Mouse (Mus musculus) lung, postnatal 14 days (tissue): ENCODE data around the gene Crbn.

ENCODE experiments used
- DNase-seq: peaks from one replicate; pipeline ENCODE4 v3.0.0; 2021

The Crbn gene

DNA sequence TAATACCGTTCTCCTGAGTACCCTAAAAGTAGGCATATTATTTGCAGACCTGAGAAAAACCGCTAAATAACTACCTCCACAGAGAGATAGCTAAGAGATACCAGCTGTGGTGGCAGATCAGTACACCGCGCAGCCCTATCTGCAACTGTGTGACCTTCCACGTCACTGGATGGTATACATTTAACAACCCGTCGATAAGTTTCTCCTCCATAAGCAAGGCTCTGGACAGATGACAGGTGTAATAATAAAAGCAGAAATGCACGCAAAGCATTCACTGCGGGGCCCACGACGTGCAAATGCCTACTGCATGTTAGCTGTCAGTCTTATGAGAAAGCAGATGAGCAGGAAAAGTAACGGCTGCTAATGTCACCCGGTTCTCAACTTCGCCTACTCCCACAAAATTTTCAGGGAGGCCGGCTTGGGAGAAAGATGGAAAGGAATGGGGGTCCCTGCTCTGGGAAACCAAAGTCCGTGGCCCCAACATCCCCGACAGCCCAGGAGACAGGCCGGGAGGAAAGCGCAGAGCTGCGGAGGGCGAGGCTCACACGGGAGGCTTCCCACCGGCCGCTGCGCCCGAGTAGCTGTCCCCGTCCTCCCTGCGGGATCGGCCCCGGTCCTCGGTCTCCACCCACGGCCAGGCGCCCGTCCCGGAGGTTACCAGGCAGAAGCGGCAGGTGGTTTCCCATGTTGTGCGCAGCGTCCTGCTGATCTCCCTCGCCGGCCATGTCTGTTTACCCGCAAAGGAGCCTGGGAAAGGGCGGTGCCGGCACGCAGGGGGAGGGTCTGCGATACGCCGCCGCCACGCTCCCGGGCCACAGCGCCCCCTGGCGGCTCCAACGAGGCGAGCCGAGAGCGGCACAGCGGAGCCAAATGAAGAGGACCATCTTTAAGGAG, at the start of gene Crbn:
TSS of gene Crbn (minus strand) at position 745 of the 894 bp plus-strand sequence.
- peak; percentile 93 for DNase-seq

DNA sequence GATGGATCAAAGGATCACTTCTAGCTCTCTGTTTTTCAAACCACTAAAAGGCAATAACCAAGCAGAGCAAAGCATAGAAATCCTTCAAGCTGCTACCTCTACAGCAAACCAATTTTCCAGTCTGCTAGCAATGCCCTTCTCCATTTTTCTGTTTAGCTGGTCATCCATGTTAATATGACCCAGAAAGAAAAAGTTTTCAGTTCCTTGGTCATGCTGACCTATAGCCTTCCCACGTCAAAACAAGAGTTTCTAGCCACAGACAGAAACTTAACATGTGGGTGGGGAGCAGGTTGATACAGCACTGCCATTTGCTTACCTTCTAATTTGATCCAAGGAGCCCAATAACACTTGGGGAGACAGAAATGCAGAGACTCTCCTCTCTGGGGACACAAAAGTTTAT, 40.3 kb upstream of the Crbn start:
- DNase-seq, result no peak

DNA sequence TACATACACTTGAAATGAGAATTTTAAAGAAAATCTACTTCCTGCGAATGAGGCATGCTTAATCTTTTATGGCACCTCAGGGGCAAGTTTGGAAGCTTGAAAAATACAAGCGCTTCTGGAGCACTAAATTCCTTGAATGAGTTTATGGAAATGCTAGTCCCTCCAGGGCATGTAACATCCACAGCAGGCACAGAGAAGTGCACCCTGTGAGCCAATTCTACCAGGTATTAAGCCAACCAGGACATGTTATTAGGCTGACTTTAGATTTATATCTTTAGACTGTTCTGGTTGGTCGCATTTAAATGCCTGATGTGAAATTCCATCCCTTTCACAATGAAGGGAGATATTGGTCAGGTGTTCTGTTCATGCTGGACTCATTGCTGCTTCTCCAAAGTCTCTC, 38.2 kb upstream of the Crbn start:
- no peak for DNase-seq

DNA sequence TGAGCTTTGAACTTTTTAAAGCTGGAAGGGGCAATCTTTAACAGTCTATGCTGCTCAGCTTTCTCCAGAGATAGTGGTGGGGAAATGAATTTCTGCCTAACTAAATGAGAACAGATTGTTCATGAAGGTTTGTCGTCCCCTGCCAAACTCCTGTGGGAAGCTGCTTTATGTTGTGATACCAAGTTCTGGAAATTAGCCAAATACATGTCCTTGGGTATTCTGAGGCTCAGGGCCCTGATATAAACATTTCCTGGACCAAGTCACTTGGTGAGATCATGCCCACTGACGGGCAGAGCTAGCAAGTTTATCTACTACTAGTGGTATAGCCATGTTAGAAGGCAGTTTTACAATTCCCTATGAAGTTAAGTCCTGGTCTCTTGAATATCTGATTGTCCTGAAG, 35.4 kb upstream of the Crbn start:
- no peak for DNase-seq

DNA sequence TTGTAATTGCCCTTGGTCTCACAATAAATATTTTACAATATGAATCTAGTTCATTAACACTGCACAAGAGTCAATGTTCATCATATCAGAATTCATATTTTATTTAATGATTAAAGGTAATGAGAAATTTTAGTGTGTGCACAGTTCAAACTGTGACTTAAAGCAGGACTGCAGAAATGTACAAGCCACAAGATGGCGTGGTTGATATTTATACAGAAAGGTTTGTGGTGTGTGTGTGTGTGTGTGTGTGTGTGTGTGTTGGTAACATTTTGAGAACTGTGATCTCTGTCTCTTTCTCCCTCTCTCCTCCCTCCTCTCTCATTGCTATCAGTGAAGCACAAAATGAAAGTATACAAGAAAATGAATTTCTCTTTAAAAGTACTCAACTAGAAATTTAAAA, 22.5 kb upstream of the Crbn start:
- no peak for DNase-seq

DNA sequence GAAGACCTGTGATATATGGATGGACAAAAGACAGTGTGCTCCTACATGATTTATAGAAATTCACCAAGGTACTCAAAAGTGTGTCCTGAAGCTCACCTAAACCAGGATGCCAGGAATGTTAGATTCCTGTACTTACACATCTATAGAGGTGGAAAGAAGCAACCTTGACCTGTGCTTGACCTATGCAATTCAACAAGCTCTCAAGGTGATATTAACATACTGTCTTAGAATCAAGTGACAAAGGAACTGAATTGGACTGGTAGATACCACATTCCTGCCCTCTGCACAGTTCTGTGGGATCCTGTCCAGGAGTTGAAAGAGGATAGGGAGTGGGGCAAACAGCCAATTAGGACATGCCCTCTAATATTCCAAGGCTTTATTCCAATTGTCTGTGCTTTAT, 20.7 kb upstream of the Crbn start:
- no peak for DNase-seq

DNA sequence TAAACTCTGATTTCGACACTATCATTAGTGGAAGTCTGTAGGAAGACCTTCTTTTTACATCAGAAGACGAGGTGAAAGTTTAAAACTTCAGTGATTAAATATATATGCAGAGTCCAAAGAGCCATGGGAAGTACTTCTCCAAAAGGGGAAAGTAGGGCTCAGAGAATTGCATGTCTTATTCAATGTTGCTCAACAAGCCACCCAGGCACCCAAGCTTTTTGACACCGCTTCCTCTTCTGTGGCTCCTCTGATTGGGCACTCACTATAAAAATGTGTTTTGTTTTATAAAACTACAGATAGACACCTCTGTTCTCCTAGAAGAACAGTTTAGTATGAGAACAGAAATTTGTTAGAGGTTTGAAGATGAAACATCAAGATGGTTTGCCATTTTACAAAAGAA, 20.0 kb upstream of the Crbn start:
- no peak for DNase-seq

DNA sequence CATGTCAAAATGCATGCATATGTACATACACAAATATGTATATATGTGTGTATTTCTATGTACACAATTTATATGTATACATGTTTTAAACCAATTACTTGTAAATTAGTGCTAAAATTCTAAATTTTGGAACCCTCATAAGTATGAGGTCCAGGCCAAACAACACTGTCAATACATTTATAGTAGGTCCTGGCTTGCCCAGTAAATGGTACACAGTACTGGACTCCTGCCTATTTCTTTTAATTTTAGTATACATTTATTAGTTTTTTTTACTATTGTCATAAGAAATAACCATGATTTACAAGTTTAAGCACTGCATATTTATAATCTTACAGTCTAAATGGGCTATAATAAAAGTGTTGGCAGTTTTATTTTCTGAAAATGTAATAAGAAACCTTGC, 19.4 kb upstream of the Crbn start:
- DNase-seq, result no peak

DNA sequence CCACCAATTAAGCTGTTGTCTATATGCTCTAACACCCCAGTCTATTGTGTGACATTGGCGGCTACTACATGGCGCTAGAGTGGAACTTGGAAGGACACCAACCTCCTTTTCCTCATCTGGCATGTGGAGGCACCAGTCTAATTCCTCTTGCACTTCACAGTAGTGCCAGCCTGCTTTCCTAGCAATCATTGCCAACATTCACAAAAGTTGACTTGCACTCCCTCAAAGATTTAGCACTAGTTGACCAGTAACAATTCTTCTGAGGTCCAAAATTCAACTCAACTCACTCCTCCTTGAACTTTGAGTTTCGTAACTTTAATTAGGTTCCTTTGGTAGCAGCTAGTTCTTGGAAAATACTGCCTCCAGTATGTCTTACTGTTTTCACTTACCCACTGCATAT, 10.8 kb upstream of the Crbn start:
- DNase-seq, result no peak

DNA sequence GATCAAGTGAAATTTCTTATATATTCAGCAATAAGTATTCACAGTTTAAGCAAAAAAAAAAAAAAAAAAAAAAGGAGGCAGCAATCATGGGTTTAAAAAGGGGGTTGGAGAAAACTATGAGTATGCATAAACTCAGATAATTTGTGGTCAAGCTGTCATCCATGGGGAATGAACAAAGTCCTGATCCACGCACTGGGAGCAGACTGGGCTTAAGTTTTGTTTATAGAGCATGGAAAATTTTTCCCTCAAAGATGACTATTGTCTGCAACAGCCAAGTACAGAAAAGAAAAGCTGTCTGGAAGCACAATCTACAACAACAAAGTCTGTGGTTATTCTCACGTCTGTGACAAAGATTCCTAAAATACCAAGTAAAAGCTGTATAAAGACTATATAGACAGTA, 9.3 kb upstream of the Crbn start:
- no peak for DNase-seq

DNA sequence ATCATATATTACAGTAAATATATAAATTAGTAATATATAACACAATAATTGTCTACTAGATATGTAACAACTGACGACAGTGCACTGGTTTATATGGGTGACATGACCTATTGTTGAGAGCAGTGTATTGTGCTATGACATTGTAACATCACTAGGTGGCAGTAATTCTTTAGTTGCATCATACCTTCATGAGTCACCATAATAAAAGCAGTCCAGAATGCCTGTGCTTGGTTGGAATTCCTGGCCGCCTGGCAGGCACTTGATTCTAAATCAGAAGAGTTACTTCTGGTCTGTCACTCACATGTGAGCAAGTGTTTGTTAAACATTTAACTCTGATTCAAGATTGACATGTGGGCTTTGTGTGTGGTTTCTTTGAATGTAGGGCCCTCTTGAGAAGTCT, 5.0 kb upstream of the Crbn start:
- peak; percentile 12 for DNase-seq

DNA sequence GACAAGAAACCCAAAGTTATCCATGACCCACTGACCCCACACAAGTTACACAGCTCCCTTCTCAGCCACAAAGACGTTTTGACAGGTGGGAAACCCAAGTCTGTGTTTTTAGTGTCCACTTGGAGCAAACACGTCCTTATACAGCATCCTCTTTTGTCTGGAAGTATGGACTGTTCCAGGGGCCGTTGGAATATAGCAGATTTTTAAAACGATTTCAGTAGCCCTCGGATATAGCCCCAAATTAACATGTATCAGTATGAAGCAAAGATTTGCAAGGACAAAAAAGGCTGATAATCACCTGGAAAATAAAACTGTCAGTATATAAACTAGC, 315 bp upstream of the Crbn start:
- DNase-seq, result no peak

DNA sequence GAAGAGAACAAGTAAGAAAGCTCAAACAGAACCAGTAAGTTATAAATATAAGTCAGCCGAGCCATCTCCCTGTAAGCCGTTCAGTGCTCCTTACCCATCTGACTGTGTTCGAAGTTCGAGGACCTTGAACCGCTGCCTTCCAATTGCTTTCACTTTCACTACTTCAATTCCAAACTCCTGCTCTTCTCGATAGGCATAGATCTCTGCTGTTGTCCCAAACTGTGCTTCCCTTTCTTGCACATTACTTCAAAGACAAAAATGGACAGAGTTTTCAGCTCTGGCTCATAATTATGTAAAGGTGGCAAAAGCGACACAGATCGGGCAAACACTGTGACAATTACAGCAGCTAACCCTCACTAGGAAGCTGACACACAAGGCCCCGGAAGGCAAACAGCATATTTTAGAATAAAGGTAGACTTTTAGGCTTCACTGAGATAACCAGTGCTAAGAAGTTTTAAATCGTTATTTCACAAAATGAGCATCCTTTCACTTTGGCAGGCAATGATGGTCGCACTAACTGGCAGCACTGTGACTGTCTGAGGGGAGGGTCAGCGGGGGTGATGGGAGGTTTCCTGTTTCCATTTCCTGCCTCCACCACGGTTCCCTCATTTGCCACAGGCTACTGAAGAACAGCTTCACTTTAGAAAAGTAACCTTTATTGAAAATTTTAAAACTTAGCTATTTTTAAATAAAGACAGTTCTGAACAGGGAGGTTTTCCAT, 5.6 kb downstream of the Crbn start:
- no peak for DNase-seq

DNA sequence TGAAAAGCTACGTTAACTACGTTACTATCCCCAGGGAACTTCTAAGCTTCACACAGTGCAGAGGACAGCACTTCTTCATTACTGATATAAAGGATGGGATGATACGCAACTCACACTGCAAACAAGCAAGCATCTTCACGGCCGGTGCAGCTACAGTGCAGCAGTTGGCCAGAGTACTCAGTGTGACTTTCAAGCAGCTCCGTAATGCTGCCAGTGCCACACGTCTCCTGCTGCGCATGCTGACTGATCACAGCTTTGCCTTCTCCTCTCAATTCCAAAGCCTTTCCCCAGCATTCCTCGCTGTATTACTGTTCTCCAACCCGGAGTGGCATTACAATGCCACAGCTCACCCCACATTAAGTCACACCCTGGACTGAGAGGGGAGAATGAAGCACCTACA, 6.3 kb downstream of the Crbn start:
- no peak for DNase-seq

DNA sequence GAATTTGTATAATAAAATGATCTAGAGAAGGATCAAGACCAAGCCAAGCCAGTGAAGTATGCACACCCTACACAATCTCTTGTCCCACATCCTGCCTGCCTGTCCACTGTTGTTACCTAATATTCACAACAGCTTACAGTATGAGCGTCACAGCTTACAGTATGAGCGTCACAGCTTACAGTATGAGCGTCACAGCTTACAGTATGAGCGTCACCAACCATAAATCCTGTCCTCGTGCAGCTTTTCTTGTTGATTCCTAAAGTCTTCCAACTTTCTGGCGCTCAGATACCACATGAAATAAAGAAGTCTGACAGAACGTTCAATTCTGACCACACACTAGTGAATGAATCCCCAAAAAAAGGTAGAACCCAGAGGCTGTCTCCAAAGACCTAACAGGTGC, 6.8 kb downstream of the Crbn start:
- DNase-seq, result no peak

DNA sequence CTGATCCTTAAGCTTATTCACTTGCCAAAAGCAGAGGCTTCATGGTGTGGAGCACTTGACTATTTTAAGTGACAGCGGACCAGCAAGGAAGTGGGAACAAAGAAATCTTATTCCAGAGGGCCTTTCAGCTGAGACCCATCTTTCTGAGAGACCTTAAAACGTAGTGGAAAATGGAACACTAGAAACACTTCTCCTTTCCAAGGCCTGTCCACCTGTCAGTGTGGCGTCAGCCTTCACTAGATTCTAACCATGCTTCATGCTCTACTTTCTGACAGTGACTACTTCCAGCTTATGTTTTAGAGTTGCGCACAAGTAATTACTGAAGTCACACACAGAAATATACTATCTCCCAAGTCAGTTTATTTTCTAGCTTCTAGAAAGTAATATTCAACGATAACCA, 7.4 kb downstream of the Crbn start:
- DNase-seq, result no peak

DNA sequence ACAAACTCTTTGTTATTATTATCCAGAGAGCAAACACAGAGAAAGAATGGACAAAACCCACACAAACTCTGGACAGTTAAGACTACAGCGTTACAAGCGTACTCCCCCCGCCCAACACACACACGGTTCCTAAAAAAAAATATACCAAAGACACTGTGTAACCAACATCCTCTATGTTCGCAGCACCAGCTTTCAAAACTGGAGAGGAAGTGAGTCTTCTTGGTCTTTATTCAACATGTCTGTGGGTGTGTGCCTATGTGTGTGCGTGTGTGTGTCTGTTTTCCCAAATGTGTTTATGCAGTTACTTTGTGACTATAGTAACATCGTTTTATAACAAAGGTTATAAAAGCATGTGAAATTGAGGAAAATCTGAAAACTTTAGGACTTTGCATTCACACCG, 8.4 kb downstream of the Crbn start:
- DNase-seq, result no peak

DNA sequence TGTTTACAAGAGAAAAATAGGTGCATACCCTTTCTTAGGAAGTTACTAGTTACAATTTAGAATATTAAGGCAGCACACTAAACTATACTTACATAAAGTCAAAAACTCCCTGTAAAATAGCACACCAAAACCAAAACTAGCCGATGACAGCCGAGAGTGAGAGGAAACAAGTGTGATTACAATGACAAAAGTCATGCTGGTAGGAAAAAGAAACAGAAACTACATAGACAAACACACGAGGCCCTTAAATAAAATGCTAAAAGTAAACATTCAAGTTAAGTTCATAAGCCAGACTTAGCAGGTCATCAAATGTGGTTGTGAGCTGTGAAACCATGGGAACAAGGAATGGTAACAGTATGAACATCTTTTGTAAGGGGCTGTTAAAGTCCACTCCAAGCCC, 12.7 kb downstream of the Crbn start:
- DNase-seq, result no peak

DNA sequence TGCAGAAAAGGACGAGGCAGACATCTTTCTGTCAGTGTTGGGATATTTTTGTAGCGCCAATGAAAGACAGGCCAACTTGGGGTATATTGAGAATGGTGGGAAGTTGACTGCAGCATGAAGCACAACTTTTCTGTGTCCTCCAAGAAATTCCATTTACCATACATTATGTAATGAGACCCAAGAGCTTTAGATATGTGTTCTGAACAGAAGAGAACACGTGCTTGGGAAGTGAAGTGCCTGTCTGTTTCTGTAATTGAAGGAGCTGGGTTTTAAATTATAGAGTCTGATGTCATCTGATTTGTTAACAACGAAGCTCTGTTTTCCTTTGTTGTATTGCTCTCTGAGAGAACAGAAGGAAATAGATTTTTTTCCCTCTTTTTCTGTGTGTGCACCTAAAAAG, 29.8 kb downstream of the Crbn start:
- no peak for DNase-seq

DNA sequence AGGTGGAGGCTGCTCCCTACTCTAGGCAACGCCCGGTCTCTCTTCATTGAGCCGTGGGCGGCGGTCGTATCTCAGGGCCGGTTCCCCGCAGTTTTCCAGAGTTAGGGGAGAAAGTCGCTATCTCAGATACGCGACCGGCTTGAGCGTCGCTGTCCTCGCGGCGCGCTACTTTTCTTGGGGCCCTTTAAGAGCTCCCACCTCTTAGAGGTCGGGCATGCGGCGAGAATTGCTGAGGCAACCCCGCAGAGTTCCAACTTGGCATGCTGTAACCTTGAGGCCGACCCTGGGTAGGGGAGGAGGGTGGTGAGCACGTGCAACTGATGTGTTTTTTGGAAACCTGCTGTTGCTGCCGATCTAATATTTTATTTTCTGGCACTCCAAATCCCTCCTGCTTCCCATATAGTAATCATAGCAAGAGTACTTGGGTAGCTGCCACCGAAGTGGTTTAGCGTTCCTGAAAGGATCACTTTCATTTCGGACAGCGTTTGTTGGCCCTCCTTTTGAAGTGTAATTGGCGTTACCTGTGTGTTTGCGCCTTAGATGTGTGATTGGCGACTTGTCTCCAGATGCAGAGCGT, 30.5 kb downstream of the Crbn start:
- DNase-seq, result no peak

DNA sequence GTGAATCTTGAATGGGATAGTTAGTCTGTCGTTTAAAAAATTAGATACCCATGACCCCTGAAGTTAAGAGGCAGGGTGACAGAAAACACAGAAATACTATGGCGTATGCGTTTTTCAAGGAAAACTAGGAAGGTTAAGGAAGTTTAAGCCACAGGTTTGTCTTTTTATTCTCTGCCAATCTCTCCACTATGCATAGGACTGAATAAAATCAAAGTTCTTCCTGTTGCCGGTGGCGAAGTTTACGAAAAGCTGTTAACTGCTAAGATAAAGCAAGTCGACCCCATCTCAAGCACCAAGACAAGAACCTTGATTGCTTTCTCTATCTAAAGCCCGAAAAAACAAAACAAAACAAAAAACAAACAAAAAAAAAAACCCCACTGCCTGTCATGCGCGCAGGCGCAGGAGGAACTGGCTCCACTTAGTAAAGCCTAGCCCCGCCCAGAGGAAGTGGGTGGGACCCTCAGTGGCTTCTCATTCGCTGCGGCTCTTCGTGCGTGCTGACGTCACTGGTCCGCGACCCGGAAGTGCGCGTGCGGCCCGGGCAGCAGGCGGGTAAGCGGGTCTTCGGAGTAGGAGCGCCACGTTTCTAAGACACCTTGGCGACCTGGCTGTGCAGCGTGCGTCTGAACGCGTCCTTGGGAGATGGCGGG, 31.1 kb downstream of the Crbn start, which contains the start of gene Trnt1:
TSS of gene Trnt1 (plus strand) at position 481 of the 650 bp plus-strand sequence.
- peak; percentile 99 for DNase-seq

DNA sequence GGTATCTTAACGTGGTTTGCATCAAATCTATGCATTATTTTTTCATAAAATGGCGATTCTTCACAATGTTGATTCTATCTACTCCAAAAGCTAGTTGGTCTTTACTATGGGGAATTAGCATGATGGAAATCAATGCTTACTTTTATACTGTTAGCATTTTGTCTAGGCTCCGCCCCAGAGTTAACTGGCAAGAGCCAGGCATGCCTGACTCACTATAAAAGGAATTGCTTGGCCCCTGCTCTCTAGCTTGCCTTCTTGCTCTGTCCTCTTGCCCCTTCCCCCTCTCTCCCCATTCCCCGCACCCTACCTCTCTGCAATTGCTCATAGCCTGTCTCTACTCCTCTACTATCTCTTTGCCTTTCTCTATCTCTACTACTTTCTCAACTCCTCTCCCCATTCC, 33.1 kb downstream of the Crbn start:
- DNase-seq, result no peak

DNA sequence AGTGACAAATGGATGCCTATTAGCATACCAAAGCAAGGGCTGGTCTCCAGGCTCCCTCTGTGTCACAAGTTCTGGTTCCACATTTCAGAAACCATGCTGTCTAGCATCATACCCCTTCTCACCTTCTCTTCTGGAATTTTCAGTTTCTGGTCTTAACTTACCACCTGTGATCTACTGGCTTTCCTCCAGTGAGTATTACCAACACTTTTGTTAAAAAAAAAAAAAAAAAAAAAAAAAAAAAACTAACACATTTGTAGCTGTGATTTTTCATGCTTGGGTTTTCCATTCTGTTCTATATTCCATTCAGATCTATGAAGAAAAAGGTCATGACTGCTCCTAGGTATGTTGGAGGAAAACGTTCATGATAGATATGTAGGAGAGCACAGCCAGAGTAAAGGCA, 34.0 kb downstream of the Crbn start:
- DNase-seq, result no peak

DNA sequence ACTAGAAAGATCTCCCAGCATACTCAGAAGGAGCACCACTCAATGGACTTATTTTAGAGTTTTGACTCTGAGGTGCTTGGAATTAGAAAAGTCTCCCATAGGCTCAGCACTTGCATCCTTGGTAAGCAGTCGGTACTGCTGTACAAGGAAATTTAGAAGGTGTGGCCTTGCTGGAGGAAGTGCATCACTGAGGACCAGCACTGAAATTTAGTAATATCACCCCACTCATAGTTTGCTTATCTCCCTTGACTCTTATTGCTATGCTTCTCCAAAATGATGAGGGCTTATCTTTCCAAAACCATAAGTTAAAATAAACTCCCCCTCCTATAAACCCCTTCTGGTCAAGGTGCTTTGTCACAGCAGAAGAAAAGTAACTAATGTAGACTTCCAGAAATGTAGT, 38.4 kb downstream of the Crbn start:
- no peak for DNase-seq
